Mouse (Mus musculus): ENCODE data around the gene Fam193a.

Fam193a gene

GRCm38 (mm10) chr5:34381700-34382099 is 12.0 kb downstream of the Fam193a start:
- DNase-seq (ENCODE audit: low spot score in 2 of 2), result no peak

- no peak for DNase-seq (ENCODE audit: low spot score in 2 of 2)
Measured at GRCm38 (mm10) chr5:34385616-34386015, 15.9 kb downstream of the Fam193a start.

- DNase-seq (ENCODE audit: low spot score in 2 of 2), result no peak
Measured at GRCm38 (mm10) chr5:34386744-34387143, 17.0 kb downstream of the Fam193a start.

GRCm38 (mm10) chr5:34393251-34393650 is 23.5 kb downstream of the Fam193a start:
- no peak for DNase-seq (ENCODE audit: low spot score in 2 of 2)

GRCm38 (mm10) chr5:34395347-34395746 is 25.6 kb downstream of the Fam193a start:
- DNase-seq (ENCODE audit: low spot score in 2 of 2), result no peak

GRCm38 (mm10) chr5:34395850-34396540 is 26.3 kb downstream of the Fam193a start:
- DNase-seq (ENCODE audit: low spot score in 2 of 2), result no peak

GRCm38 (mm10) chr5:34397866-34398265 is 28.1 kb downstream of the Fam193a start:
- no peak for DNase-seq (ENCODE audit: low spot score in 2 of 2)

GRCm38 (mm10) chr5:34398326-34398725 is 28.6 kb downstream of the Fam193a start:
- no peak for DNase-seq (ENCODE audit: low spot score in 2 of 2)

- no peak for DNase-seq (ENCODE audit: low spot score in 2 of 2)
Measured at GRCm38 (mm10) chr5:34407366-34407918, 37.7 kb downstream of the Fam193a start.

GRCm38 (mm10) chr5:34409002-34409401 is 39.3 kb downstream of the Fam193a start:
- DNase-seq (ENCODE audit: low spot score in 2 of 2), result no peak

- no peak for DNase-seq (ENCODE audit: low spot score in 2 of 2)
Measured at GRCm38 (mm10) chr5:34410819-34411218, 41.1 kb downstream of the Fam193a start.

- no peak for DNase-seq (ENCODE audit: low spot score in 2 of 2)
Measured at GRCm38 (mm10) chr5:34413921-34414320, 44.2 kb downstream of the Fam193a start.

- DNase-seq (ENCODE audit: low spot score in 2 of 2), result no peak
Measured at GRCm38 (mm10) chr5:34417251-34418008, 47.7 kb downstream of the Fam193a start.

GRCm38 (mm10) chr5:34419188-34419587 is 49.5 kb downstream of the Fam193a start:
- DNase-seq (ENCODE audit: low spot score in 2 of 2), result no peak

GRCm38 (mm10) chr5:34430776-34431175 is 61.0 kb downstream of the Fam193a start:
- no peak for DNase-seq (ENCODE audit: low spot score in 2 of 2)

- no peak for DNase-seq (ENCODE audit: low spot score in 2 of 2)
Measured at GRCm38 (mm10) chr5:34433786-34434185, 64.1 kb downstream of the Fam193a start.

GRCm38 (mm10) chr5:34434241-34434640 is 64.5 kb downstream of the Fam193a start:
- peak; percentile 35 to 37 for DNase-seq (ENCODE audit: low spot score in 2 of 2)

GRCm38 (mm10) chr5:34438052-34438451 is 68.3 kb downstream of the Fam193a start:
- no peak for DNase-seq (ENCODE audit: low spot score in 2 of 2)

GRCm38 (mm10) chr5:34438659-34439058 is 68.9 kb downstream of the Fam193a start:
- DNase-seq (ENCODE audit: low spot score in 2 of 2), result no peak

GRCm38 (mm10) chr5:34439768-34440167 is 70.0 kb downstream of the Fam193a start:
- no peak for DNase-seq (ENCODE audit: low spot score in 2 of 2)

GRCm38 (mm10) chr5:34441797-34442196 is 72.1 kb downstream of the Fam193a start:
- DNase-seq (ENCODE audit: low spot score in 2 of 2), result no peak

GRCm38 (mm10) chr5:34446207-34446606 is 76.5 kb downstream of the Fam193a start:
- no peak for DNase-seq (ENCODE audit: low spot score in 2 of 2)

GRCm38 (mm10) chr5:34458994-34459393 is 89.3 kb downstream of the Fam193a start:
- DNase-seq (ENCODE audit: low spot score in 2 of 2), result no peak
